Mouse (Mus musculus) forebrain, embryonic 14.5 days (tissue): ENCODE data around the gene Hoxb7. TPM values are rescaled to one million over a fixed set of nuclear protein-coding genes. Genes with fewer than 3 reads are reported as not detected.

Source experiments
- ATAC-seq: fragments of 200-750 bp; cut with Nextera tagmentation; 2 replicates; pipeline ENCODE4 v1.8.0; 2017; ENCODE audit warnings: mild to moderate bottlenecking, moderate library complexity
- DNase-seq: peaks from one replicate; pipeline ENCODE4 v3.0.0-alpha.2; 2015; ENCODE audit warnings: low spot score
- H3K27ac ChIP-seq: fragments of 300-500 bp; sonication (generic); 2 replicates; pipeline ENCODE4 v1.5.1; 2014; ENCODE audit warnings: low read depth, mild to moderate bottlenecking, control low read depth, low read length, moderate library complexity
- H3K27me3 ChIP-seq: fragments of 300-500 bp; sonication (generic); replicated peaks from 2 replicates; pipeline ENCODE4 v1.6.1; 2014; ENCODE audit warnings: low read length, control low read depth, mixed read lengths; ENCODE audit not compliant: control insufficient read depth, insufficient read depth
- H3K36me3 ChIP-seq: fragments of 300-500 bp; sonication (generic); 2 replicates; pipeline ENCODE4 v1.6.1; 2014; ENCODE audit warnings: low read length, control low read depth; ENCODE audit not compliant: control insufficient read depth, insufficient read depth
- H3K4me1 ChIP-seq: fragments of 300-500 bp; sonication (generic); 2 replicates; pipeline ENCODE4 v1.6.1; 2014; ENCODE audit warnings: antibody characterized with exemption, low read length, control low read depth; ENCODE audit not compliant: control insufficient read depth, insufficient read depth
- H3K4me2 ChIP-seq: fragments of 300-500 bp; sonication (generic); 2 replicates; pipeline ENCODE4 v1.6.1; 2014; ENCODE audit warnings: mild to moderate bottlenecking, control low read depth, low read length
- H3K4me3 ChIP-seq: fragments of 300-500 bp; sonication (generic); 2 replicates; pipeline ENCODE4 v1.5.1; 2014; ENCODE audit warnings: low read depth, low read length, control low read depth
- H3K9ac ChIP-seq: fragments of 300-500 bp; sonication (generic); 2 replicates; pipeline ENCODE4 v1.6.1; 2014; ENCODE audit warnings: mild to moderate bottlenecking, low read length, control low read depth, moderate library complexity
- H3K9me3 ChIP-seq: fragments of 300-500 bp; sonication (generic); replicated peaks from 2 replicates; pipeline ENCODE4 v1.6.1; 2016; ENCODE audit warnings: low read length, control low read depth, mixed read lengths; ENCODE audit not compliant: control insufficient read depth
- whole genome bisulfite sequencing: fragments of 180-500 bp; shearing (Covaris S2); extraction: QIAGEN DNeasy Blood & Tissue Kit; methylation state at CpG from one replicate; pipeline ENCODE4 v1.1.7; 2014; 5-methylcytosine and 5-hydroxymethylcytosine counted together
- polyA plus RNA-seq: library from polyadenylated mRNA; unstranded; fragments of >200 nt; fragmentation: Nextera tagmentation; extraction: Ambion mirVana; gene quantifications from 2 replicates; pipeline ENCODE4 v1.2.1, GENCODE M21; 2014

Hoxb7 gene
- polyA plus RNA-seq, 1 experiment from 2014 or later = not detected

GRCm38 (mm10) chr11:96257141-96257540, 29.3 kb upstream of the Hoxb7 start:
- Histone ChIP-seq H3K9ac (no peak overlapping the region), H3K9me3 (no peaks in the 10 kb centered on the region), H3K4me3 (no peak overlapping the region), H3K27ac (no peak overlapping the region), H3K27me3 (peaks cover 99% of the 10 kb centered on the region), H3K4me1 (no peaks in the 10 kb centered on the region), H3K36me3 (no peaks in the 10 kb centered on the region), H3K4me2 (no peak overlapping the region)
- WGBS = 14% methylated on average over 2 of the region's 2 CpGs
- ATAC-seq (no peak), DNase-seq (no peak)

- Histone ChIP-seq H3K4me2 (no peak overlapping the region), H3K27ac (no peak overlapping the region), H3K4me1 (no peaks in the 10 kb centered on the region), H3K9me3 (no peaks in the 10 kb centered on the region), H3K4me3 (no peak overlapping the region), H3K9ac (no peak overlapping the region), H3K36me3 (no peaks in the 10 kb centered on the region), H3K27me3 (peaks cover 99% of the 10 kb centered on the region)
- 0% methylated on average over 2 of the region's 2 CpGs for WGBS
- ATAC-seq (no peak), DNase-seq (no peak)
Measured at GRCm38 (mm10) chr11:96259038-96259437, 27.4 kb upstream of the Hoxb7 start.

GRCm38 (mm10) chr11:96259511-96259910, 26.9 kb upstream of the Hoxb7 start:
- Histone ChIP-seq H3K9me3 (no peaks in the 10 kb centered on the region), H3K4me2 (no peak overlapping the region), H3K4me1 (no peaks in the 10 kb centered on the region), H3K27ac (no peak overlapping the region), H3K27me3 (peaks cover 99% of the 10 kb centered on the region), H3K9ac (no peak overlapping the region), H3K4me3 (no peak overlapping the region), H3K36me3 (no peaks in the 10 kb centered on the region)
- ATAC-seq (no peak), DNase-seq (no peak)
- 0% methylated on average over 1 of the region's 1 CpGs for WGBS

DNA sequence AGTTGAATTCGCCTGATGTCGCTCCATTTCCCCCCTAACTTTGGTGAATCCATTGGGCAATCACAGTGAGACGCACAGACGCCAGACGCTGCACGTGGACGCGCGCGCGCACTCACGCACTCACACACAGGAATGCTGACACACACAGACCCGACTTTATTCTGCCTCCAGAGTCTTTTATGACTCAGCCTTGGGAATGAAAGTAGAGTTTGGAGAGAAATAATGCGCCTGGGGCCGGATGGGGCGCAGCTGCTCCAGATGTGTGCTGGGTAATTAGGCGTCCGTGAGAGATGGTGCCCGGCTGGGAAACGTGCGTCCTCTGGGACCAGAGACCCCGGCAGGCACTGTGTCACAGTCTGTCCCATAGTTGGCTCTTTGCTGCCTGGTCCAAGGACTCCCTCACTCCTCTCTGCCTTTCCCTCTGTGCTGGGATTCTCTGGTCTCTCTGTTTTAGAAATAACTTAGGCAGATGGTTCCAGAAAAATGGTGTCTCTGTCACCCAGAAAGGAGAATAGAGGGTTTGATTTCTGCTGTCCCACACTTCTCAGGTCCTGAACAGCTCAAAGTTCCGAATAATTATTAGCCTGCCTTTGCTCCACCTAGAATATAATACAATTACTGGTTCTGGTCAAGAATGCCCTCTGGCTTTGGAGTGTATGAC, 26.0 kb upstream of the Hoxb7 start:
- 1% methylated on average over 23 of the region's 23 CpGs for WGBS
- no peaks in the 10 kb centered on the region for H3K36me3 ChIP-seq
- no peak overlapping the region for H3K9ac ChIP-seq
- ATAC-seq = no peak
- no peaks in the 10 kb centered on the region for H3K4me1 ChIP-seq
- DNase-seq = no peak
- H3K9me3 ChIP-seq = no peaks in the 10 kb centered on the region
- peaks cover 98% of the 10 kb centered on the region for H3K27me3 ChIP-seq
- no peak overlapping the region for H3K27ac ChIP-seq
- H3K4me3 ChIP-seq = no peak overlapping the region
- no peak overlapping the region for H3K4me2 ChIP-seq

DNA sequence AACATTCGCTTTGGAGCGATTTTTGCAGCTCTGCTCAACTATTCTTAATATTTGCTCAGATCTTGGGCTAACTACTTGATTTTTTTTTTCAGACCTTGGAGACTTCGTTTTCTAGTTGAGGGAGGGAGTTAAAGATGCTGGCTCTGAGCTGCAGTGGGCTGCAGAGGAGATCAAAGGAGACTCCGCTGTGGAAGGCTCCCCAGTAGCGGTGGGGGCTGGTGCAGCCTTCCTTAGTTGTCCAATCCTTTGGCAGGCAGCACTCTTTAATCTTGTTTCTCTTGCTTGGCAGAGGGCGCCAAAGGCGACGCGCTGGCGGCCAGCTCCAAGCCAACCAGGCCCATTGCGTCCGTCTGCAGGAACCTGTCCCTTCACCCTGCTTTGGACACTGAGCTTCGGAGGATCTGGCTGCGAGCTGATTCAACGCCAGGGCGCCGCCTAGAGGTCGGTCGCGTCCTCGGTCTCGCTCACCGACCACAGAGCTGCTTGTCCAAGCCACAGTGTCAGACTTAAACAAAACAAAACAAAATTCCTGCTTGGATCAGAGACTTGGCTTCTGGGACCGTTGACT, 25.0 kb upstream of the Hoxb7 start:
- DNase-seq (peak; percentile 63), ATAC-seq (no peak)
- no peaks in the 10 kb centered on the region for H3K36me3 ChIP-seq
- H3K9me3 ChIP-seq = no peaks in the 10 kb centered on the region
- H3K27me3 ChIP-seq = peaks cover 98% of the 10 kb centered on the region
- no peak overlapping the region for H3K9ac ChIP-seq
- H3K4me3 ChIP-seq = no peak overlapping the region
- H3K4me2 ChIP-seq = no peak overlapping the region
- no peaks in the 10 kb centered on the region for H3K4me1 ChIP-seq
- H3K27ac ChIP-seq = no peak overlapping the region
- 1% methylated on average over 24 of the region's 24 CpGs for WGBS

DNA sequence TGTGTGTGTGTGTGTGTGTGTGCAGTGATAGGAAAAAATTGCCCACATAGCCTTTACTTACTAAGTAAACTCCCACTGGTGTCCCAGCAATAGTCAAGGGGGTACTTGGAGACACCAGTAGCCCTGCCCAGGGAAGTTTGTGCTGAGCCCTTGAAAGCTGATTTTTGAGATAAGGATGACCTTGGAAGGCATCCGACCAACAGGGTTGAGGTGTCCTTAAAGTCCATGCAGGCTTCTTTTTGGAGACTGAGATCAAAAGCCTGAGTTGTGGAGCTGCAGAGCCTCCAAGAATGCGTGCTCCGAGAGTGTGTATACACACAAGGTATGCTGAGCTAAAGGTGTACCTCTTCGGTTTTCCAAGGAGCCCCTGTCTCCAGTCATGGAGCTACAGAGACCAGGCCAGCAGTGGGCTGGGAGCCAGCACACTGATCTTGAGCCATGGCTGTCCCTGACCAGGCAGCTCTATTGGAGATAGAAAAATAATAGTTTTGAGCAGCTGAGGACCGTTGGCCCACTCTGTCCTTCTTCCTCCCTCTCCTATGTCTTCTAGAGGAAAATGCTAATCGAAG, 24.1 kb upstream of the Hoxb7 start:
- no peak overlapping the region for H3K9ac ChIP-seq
- peaks cover 98% of the 10 kb centered on the region for H3K27me3 ChIP-seq
- no peak overlapping the region for H3K4me3 ChIP-seq
- DNase-seq = no peak
- H3K4me2 ChIP-seq = no peak overlapping the region
- no peak overlapping the region for H3K27ac ChIP-seq
- no peaks in the 10 kb centered on the region for H3K36me3 ChIP-seq
- 5% methylated on average over 6 of the region's 6 CpGs for WGBS
- H3K9me3 ChIP-seq = no peaks in the 10 kb centered on the region
- H3K4me1 ChIP-seq = no peaks in the 10 kb centered on the region
- ATAC-seq = no peak

GRCm38 (mm10) chr11:96263636-96264389, 22.6 kb upstream of the Hoxb7 start:
- Histone ChIP-seq H3K9ac (no peak overlapping the region), H3K27me3 (peaks cover 98% of the 10 kb centered on the region), H3K9me3 (no peaks in the 10 kb centered on the region), H3K4me3 (no peak overlapping the region), H3K4me1 (no peaks in the 10 kb centered on the region), H3K27ac (no peak overlapping the region), H3K36me3 (no peaks in the 10 kb centered on the region), H3K4me2 (no peak overlapping the region)
- ATAC-seq (no peak), DNase-seq (no peak)
- under 1% methylated on average over 33 of the region's 33 CpGs for WGBS

DNA sequence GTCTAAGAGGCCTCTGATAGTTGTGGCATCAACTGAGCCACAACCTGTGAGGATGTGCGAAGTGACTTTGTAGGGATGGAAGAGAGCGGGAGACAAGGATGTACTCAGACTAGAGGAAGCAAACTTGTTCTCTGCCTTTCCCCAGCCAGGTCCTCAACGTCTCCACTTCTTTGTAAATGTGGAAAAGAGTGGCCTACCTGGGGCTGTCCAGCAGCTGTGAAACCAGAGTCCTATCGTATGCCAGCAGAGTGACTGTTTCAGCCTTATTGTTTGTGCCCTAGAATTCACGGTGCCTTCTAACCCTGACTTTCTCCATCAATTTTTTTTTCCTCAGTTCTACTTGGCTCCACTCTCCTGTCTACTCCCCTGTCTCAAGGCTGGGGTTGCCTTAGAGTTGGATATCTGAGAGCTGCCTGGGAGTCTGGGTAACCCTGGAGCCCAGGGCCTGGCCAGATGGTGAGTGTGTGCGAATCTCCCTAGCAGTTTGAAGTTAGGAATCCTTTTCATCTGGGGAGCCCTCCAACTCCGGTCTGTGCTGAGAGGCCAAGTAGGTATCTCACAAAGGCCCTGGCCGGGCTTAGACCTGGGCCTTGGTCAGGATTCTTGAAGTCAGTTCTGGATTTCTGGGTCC, 21.9 kb upstream of the Hoxb7 start:
- WGBS = 0% methylated on average over 8 of the region's 8 CpGs
- Histone ChIP-seq H3K9ac (no peak overlapping the region), H3K27me3 (peaks cover 98% of the 10 kb centered on the region), H3K4me1 (no peaks in the 10 kb centered on the region), H3K4me2 (no peak overlapping the region), H3K9me3 (no peaks in the 10 kb centered on the region), H3K36me3 (no peaks in the 10 kb centered on the region), H3K27ac (no peak overlapping the region), H3K4me3 (no peak overlapping the region)
- ATAC-seq (no peak), DNase-seq (no peak)
